Mouse (Mus musculus) hindbrain, embryonic 12.5 days (tissue): ENCODE measurements around the gene March8. TPM values are rescaled to one million over a fixed set of nuclear protein-coding genes. Genes with fewer than 3 reads are reported as not detected.

Source experiments
- ATAC-seq: fragments of 200-750 bp; cut with Nextera tagmentation; 2 replicates; pipeline ENCODE4 v1.8.0; 2017; ENCODE audit warnings: moderate TSS enrichment; ENCODE audit not compliant: low FRiP score
- H3K27ac ChIP-seq: fragments of 300-500 bp; sonication (generic); 2 replicates; pipeline ENCODE4 v1.5.1; 2016; ENCODE audit warnings: mild to moderate bottlenecking
- H3K27me3 ChIP-seq: fragments of 300-500 bp; sonication (generic); 2 replicates; pipeline ENCODE4 v1.6.1; 2016; ENCODE audit warnings: mild to moderate bottlenecking
- H3K36me3 ChIP-seq: fragments of 300-500 bp; sonication (generic); 2 replicates; pipeline ENCODE4 v1.6.1; 2016; ENCODE audit warnings: mild to moderate bottlenecking
- H3K4me1 ChIP-seq: fragments of 300-500 bp; sonication (generic); 2 replicates; pipeline ENCODE4 v1.6.1; 2016
- H3K4me2 ChIP-seq: fragments of 300-500 bp; sonication (generic); replicated peaks from 2 replicates; pipeline ENCODE4 v1.6.1; 2016; ENCODE audit warnings: mild to moderate bottlenecking
- H3K4me3 ChIP-seq: fragments of 300-500 bp; sonication (generic); 2 replicates; pipeline ENCODE4 v1.5.1; 2016; ENCODE audit warnings: mild to moderate bottlenecking
- H3K9ac ChIP-seq: fragments of 300-500 bp; sonication (generic); 2 replicates; pipeline ENCODE4 v1.6.1; 2016; ENCODE audit warnings: mild to moderate bottlenecking, moderate library complexity
- H3K9me3 ChIP-seq: fragments of 300-500 bp; sonication (generic); replicated peaks from 2 replicates; pipeline ENCODE4 v1.6.1; 2016; ENCODE audit warnings: mild to moderate bottlenecking
- WGBS: fragments of 180-500 bp; shearing (Covaris S2); methylation state at CpG from one replicate; pipeline ENCODE4 v1.1.7; 2016; 5-methylcytosine and 5-hydroxymethylcytosine counted together
- polyA plus RNA-seq: library from polyadenylated mRNA; unstranded; fragments of >200 nt; fragmentation: Nextera tagmentation; extraction: Ambion mirVana; gene quantifications from 2 replicates; pipeline ENCODE4 v1.2.1, GENCODE M21; 2016

Gene March8
- polyA plus RNA-seq, 1 experiment from 2014 or later, result 65.0 TPM

- Histone ChIP-seq H3K27me3 (no peaks in the 10 kb centered on the region), H3K4me2 (no peak overlapping the region), H3K4me3 (no peak overlapping the region), H3K4me1 (peaks cover 4% of the 10 kb centered on the region; the same call in 1 of the 2 replicates), H3K9me3 (no peaks in the 10 kb centered on the region), H3K9ac (no peak overlapping the region), H3K36me3 (0 out of 2 replicates have a peak, but pooled peaks cover 4% of the 10 kb centered on the region), H3K27ac (no peak overlapping the region)
- ATAC-seq, result no peak
- WGBS, result 93% methylated on average over 7 of the region's 7 CpGs
Measured at GRCm38 (mm10) chr6:116378892-116379291, 41.1 kb downstream of the March8 start.

GRCm38 (mm10) chr6:116380157-116380556 lies 42.3 kb downstream of the March8 start:
- Histone ChIP-seq H3K27me3 (no peaks in the 10 kb centered on the region), H3K27ac (no peak overlapping the region), H3K9me3 (no peaks in the 10 kb centered on the region), H3K4me1 (peaks cover 6% of the 10 kb centered on the region), H3K4me3 (no peak overlapping the region), H3K9ac (no peak overlapping the region), H3K4me2 (no peak overlapping the region), H3K36me3 (0 out of 2 replicates have a peak, but pooled peaks cover 4% of the 10 kb centered on the region)
- ATAC-seq, result no peak
- 48% methylated on average over 3 of the region's 3 CpGs for WGBS

GRCm38 (mm10) chr6:116381605-116382004 lies 43.8 kb downstream of the March8 start:
- ATAC-seq, result no peak
- Histone ChIP-seq H3K36me3 (0 out of 2 replicates have a peak, but pooled peaks cover 4% of the 10 kb centered on the region), H3K4me1 (peaks cover 17% of the 10 kb centered on the region), H3K4me3 (no peak overlapping the region), H3K9ac (no peak overlapping the region), H3K27ac (no peak overlapping the region), H3K4me2 (no peak overlapping the region), H3K9me3 (no peaks in the 10 kb centered on the region), H3K27me3 (no peaks in the 10 kb centered on the region)
- 84% methylated on average over 2 of the region's 2 CpGs for WGBS

GRCm38 (mm10) chr6:116383582-116383981 lies 45.8 kb downstream of the March8 start:
- Histone ChIP-seq H3K27ac (no peak overlapping the region), H3K4me3 (no peak overlapping the region), H3K27me3 (no peaks in the 10 kb centered on the region), H3K9me3 (no peaks in the 10 kb centered on the region), H3K9ac (no peak overlapping the region), H3K4me2 (no peak overlapping the region), H3K36me3 (no peaks in the 10 kb centered on the region), H3K4me1 (peaks cover 17% of the 10 kb centered on the region)
- 78% methylated on average over 10 of the region's 10 CpGs for WGBS
- ATAC-seq, result no peak

GRCm38 (mm10) chr6:116385194-116386044 lies 47.6 kb downstream of the March8 start:
- no peak overlapping the region for H3K4me3 ChIP-seq
- peak; percentile 38; the same call in 1 of the 2 replicates for ATAC-seq
- H3K9ac ChIP-seq, result no peak overlapping the region
- H3K27ac ChIP-seq, result peak overlapping the region; percentile 45
- H3K36me3 ChIP-seq, result no peaks in the 10 kb centered on the region
- 29% methylated on average over 5 of the region's 5 CpGs for whole genome bisulfite sequencing
- peak overlapping the region; percentile 20 for H3K4me2 ChIP-seq
- peaks cover 17% of the 10 kb centered on the region for H3K4me1 ChIP-seq
- H3K27me3 ChIP-seq, result no peaks in the 10 kb centered on the region
- H3K9me3 ChIP-seq, result no peaks in the 10 kb centered on the region

GRCm38 (mm10) chr6:116386045-116386415 lies 48.2 kb downstream of the March8 start:
- Histone ChIP-seq H3K9me3 (no peaks in the 10 kb centered on the region), H3K36me3 (no peaks in the 10 kb centered on the region), H3K27me3 (no peaks in the 10 kb centered on the region), H3K4me3 (no peak overlapping the region), H3K4me2 (peak overlapping the region; percentile 20), H3K4me1 (peaks cover 17% of the 10 kb centered on the region), H3K27ac (peak overlapping the region; percentile 45), H3K9ac (peak overlapping the region; percentile 24; the same call in 1 of the 2 replicates)
- WGBS, result 25% methylated on average over 4 of the region's 4 CpGs
- peak; percentile 83 for ATAC-seq

- no peak overlapping the region for H3K4me3 ChIP-seq
- WGBS, result 38% methylated on average over 3 of the region's 3 CpGs
- H3K4me1 ChIP-seq, result peaks cover 17% of the 10 kb centered on the region
- H3K4me2 ChIP-seq, result peak overlapping the region; percentile 20; the same call in 1 of the 2 replicates
- ATAC-seq, result no peak
- no peak overlapping the region; the same call in 1 of the 2 replicates for H3K9ac ChIP-seq
- 0 out of 2 replicates have a peak overlapping the region, but pooled peaks have one; percentile 46 for H3K27ac ChIP-seq
- H3K36me3 ChIP-seq, result no peaks in the 10 kb centered on the region
- H3K27me3 ChIP-seq, result no peaks in the 10 kb centered on the region
- no peaks in the 10 kb centered on the region for H3K9me3 ChIP-seq
Measured at GRCm38 (mm10) chr6:116386506-116386905, 48.7 kb downstream of the March8 start.

- 94% methylated on average over 1 of the region's 1 CpGs for WGBS
- Histone ChIP-seq H3K4me1 (peaks cover 17% of the 10 kb centered on the region), H3K27me3 (no peaks in the 10 kb centered on the region), H3K27ac (no peak overlapping the region), H3K4me2 (no peak overlapping the region), H3K9me3 (no peaks in the 10 kb centered on the region), H3K9ac (no peak overlapping the region), H3K36me3 (no peaks in the 10 kb centered on the region), H3K4me3 (no peak overlapping the region)
- ATAC-seq, result no peak
Measured at GRCm38 (mm10) chr6:116388068-116388467, 50.2 kb downstream of the March8 start.

GRCm38 (mm10) chr6:116389481-116389880 lies 51.7 kb downstream of the March8 start:
- H3K4me1 ChIP-seq, result peaks cover 13% of the 10 kb centered on the region
- ATAC-seq, result no peak
- no peak overlapping the region for H3K4me3 ChIP-seq
- H3K4me2 ChIP-seq, result no peak overlapping the region
- no peaks in the 10 kb centered on the region for H3K36me3 ChIP-seq
- no peaks in the 10 kb centered on the region for H3K27me3 ChIP-seq
- H3K27ac ChIP-seq, result no peak overlapping the region
- H3K9ac ChIP-seq, result no peak overlapping the region
- no peaks in the 10 kb centered on the region for H3K9me3 ChIP-seq

- Histone ChIP-seq H3K9me3 (no peaks in the 10 kb centered on the region), H3K27me3 (no peaks in the 10 kb centered on the region), H3K4me2 (no peak overlapping the region), H3K9ac (no peak overlapping the region), H3K4me3 (no peak overlapping the region), H3K36me3 (no peaks in the 10 kb centered on the region), H3K4me1 (peaks cover 20% of the 10 kb centered on the region), H3K27ac (no peak overlapping the region)
- 87% methylated on average over 2 of the region's 2 CpGs for WGBS
- ATAC-seq, result no peak
Measured at GRCm38 (mm10) chr6:116394916-116395648, 57.3 kb downstream of the March8 start.

- peak; percentile 89 for ATAC-seq
- WGBS, result 23% methylated on average over 6 of the region's 6 CpGs
- Histone ChIP-seq H3K4me3 (no peak overlapping the region), H3K4me2 (no peak overlapping the region), H3K4me1 (peaks cover 20% of the 10 kb centered on the region), H3K27ac (peak overlapping the region; percentile 77), H3K9me3 (no peaks in the 10 kb centered on the region), H3K27me3 (no peaks in the 10 kb centered on the region), H3K36me3 (peaks cover 17% of the 10 kb centered on the region; the same call in 1 of the 2 replicates), H3K9ac (no peak overlapping the region)
Measured at GRCm38 (mm10) chr6:116397621-116398020, 59.8 kb downstream of the March8 start.

GRCm38 (mm10) chr6:116398136-116398535 lies 60.3 kb downstream of the March8 start:
- no peak overlapping the region for H3K4me2 ChIP-seq
- ATAC-seq, result 0 out of 2 replicates have a peak, but pooled peaks have one; percentile 68
- 44% methylated on average over 2 of the region's 2 CpGs for WGBS
- peak overlapping the region; percentile 77 for H3K27ac ChIP-seq
- H3K4me1 ChIP-seq, result peaks cover 20% of the 10 kb centered on the region
- H3K36me3 ChIP-seq, result peaks cover 18% of the 10 kb centered on the region; the same call in 1 of the 2 replicates
- no peak overlapping the region for H3K4me3 ChIP-seq
- no peak overlapping the region for H3K9ac ChIP-seq
- H3K9me3 ChIP-seq, result no peaks in the 10 kb centered on the region
- no peaks in the 10 kb centered on the region for H3K27me3 ChIP-seq
